Mouse (Mus musculus) spleen, postnatal 14 days (tissue): ENCODE results near the gene Ntpcr.

Source experiments
- DNase-seq, 2 experiments: peaks; one replicate each; pipeline ENCODE4 v3.0.0; 2021 to 2022; ENCODE audit warnings: low spot score in 2 of 2

Gene Ntpcr

DNA sequence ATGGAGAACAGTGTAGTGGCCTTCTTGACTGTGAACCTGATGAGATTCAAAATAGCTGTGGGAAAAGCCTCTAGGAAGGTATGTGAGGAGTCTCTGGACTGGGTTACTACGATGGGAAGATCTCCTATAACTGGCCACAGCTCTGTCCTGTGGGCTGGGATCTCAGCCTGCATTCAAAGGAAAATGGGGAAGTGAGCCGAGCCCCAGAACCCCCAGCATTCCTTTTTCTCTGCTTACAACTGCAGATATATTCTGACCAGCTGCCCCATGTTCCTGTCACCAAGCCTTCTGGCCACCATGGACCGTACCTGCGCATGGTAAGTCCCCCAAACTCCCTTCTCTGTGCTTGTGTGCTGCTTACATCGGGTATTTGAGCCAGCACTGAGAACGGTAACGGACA, at the start of gene Ntpcr:
Gene Ntpcr, plus strand, starts transcription at position 218 of the 400 bp plus-strand sequence.
- no peak for DNase-seq

DNA sequence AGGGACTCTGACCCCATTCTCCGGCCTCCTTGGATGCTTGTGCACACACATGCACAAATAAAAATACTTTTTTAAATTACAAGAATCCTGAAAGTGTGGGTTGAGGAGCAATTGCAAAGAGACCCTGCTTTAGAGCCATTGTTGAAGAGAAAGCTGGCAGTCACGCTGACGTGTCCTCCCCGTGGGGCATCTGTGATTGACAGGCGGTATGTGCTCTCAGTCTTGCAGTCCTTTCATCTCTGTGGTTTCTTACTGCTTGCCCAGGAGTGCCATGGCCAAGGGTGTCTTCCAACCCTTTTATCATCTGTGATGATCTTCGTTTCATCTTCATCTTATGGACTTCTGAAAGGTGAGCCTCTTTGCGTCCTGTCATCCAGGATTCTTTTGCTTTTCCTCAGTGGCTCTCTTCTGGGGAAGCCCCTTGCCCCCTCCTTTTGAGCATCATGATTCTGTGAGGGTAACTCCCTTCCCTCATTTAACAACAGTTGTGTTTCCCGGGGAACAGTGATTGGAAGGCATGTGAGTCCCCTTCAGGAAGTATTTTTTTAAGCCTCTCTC, 48.8 kb upstream of the Ntpcr start:
- DNase-seq: no peak

DNA sequence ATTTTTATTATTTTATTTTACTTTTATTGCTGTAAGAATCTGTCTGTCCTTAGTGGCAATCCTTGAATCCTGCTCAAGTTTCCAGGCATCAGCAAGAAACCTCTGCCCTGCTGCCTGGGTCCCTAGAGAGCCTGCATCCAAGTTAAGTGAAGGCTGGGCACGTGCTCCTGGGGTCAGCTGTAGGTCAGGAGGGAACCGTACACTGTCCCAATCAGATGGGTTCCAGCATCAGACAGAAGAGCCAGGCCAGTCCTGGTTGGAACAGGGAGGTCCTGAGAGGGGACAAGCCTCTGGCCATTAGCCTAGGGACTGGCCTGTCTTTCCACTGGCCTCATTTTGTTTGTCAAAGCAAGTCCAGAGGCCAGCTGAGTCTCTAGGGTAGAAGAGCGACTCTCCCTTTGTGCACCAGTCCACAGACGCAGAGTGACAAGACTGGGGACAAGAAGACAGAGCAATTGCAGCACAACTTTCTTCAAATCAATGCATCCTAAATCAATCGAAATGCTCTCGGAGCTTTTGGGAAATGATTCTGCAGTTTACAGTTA, 44.5 kb upstream of the Ntpcr start:
- no peak for DNase-seq

DNA sequence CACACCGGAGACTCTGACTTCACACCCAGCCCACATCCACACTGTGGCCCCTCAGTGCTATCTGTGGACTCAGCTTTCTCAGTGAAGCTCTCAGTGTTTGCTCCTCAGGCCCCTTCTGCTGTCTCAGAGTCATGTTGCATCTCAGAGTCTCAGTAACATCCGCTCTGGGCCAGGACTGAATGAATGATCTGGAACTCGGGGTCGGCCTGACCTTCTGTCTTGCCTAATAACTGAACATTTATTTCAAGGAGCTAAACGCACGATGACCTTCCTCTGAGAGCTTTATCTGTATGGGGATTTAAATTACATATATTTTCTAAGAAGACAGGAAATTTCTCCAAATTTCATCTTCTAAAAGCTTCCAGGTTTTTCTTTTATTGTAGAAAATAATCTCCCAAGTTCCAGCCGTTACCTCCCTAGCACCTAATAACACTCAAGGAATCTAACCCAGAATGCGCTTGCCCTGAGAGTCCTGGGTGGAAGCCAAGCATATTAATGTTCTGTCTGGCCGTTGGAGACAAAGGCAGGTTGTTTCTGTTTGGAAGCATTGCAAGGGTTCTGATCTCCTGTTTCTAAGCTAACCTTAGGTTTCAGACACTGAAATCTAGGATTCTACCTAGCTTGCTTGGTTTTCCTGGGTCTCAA, 43.4 kb upstream of the Ntpcr start:
- no peak for DNase-seq

DNA sequence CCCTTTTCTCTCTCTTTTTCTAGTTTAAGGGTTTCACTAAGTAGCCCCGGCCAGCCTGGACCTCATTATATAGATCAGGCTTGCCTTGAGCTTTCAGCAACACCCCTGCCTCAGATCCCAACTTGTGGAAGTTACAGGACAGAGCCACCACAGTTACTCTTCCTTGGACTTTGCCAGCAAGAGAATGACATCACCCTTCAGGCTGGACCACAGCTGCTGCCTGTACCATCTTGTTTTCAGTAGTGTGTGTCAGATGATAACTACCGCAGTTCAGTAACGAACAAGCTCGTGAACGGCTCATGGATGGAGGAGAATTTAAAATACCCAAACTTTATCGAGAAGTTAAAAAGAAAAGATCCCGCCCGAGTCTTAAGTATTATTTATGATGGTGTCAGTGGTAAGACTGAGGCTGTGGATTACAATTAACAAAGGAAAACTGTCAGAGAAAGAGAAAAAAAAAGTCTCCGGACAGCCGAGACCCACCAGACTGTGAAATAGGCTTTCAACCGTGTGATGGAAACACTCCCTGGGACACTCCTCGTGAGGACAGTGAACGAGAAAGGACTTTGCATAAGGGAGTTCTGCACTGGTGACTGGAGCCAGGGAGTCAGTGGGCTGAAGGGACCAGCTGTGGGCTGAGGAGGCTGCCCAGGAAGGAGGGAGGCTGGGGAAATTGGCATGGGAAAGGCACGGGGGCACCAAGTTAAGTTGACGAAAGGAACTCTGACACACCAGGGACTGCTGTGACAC, 39.4 kb upstream of the Ntpcr start:
- no peak for DNase-seq

DNA sequence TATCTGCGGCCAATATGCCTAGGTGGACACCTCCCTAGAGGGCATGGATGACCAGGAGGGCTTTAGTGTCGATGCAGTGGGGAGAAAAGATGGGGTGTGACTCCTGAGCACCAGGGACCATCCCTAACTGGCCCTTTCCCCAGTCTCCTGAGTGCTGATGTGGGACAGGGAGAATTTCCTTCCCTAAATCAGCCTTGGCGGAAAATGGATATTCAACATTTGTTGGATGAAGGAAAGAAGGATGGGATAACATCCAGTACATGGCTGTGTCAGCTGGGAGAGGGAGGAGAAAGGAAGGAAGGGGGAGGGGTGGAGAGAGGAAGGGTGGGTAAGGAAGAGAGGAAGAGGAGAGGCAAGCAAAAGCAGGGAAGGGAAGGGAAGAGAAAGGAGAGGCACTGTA, 38.8 kb upstream of the Ntpcr start:
- no peak for DNase-seq

DNA sequence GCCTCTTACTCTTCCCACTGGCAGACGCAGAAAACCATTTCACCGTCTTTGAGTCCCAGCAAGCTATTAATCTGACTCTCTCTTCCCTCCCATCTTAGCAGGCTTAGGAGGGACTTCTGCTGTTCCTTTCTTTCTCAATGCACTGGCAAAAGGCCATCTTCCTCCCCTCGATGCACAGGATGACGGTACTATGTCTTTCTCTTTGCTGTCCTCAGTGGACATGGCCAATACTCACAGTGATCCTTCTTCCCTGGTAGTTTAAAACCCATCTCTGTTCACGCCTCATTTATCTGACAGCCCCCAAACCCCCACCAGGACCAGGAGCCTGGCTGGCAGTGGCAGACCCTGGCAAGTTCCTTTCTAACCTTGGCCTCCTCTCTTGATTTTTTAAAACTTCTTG, 37.3 kb upstream of the Ntpcr start:
- no peak for DNase-seq

DNA sequence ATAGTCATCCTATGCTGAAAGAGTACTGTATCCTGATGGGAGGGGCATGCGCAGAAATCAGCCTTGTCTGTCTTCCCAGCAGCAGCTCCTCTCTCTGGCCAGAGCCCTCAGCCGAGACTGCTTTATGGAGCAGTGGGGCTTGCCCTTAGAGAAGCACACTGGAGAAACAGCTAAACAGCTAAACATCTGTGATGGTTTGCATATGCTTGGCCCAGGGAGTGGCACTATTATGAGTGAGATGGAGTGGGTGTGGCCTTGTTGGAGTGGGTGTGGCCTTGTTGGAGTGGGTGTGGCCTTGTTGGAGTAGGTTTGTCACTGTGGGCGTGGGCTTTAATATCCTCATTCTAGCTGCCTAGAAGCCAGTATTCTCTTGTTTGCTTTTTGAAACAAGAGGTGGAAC, 36.6 kb upstream of the Ntpcr start:
- DNase-seq: no peak

DNA sequence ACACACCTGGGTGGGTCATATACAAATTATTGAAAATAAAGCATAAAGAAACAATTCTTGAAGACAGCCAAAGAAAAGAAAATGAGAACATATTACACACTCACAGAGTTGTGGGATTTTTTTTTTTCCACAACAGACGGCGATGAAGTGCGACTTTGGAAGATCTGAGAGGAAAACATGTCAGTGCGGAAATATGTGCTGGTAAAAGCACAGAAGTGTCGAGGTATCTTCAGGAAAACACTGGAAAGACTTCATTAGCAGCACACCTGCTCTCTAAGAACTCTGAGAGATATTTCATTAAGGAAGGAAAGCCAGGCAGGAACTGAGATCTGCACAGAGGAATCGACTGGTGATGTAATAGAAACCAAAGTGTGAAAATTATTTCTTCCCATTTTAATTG, 33.8 kb upstream of the Ntpcr start:
- DNase-seq: no peak

DNA sequence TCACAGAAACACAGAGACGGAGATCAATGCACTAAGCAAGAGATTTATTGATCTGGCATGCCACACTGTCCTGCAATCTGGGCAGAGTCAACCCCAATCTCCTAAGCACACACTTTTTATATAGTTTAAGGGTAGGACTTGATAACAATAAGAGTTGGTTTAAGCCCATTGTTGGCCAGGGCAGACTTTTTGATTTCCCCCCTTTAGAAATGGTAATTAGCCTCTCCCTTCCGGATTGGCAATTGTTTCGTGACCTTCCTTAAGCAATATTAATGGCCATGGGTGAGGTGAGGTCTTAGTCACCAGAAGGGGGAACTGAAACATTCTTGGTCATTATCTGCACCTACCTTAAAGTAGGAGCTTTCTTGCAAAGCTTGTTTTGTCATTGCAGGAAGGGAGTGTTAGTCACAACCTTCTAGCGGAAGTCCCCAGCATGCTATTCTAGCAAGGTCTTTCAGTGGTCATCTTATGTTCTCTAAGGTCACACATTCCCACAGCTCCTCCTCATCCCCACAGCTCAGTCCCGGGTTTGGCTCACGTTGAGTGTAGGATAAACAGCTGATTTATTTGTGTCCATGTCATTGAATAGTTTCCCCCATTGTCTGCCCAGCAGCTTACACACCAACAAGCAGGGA, 30.3 kb upstream of the Ntpcr start:
- no peak for DNase-seq

DNA sequence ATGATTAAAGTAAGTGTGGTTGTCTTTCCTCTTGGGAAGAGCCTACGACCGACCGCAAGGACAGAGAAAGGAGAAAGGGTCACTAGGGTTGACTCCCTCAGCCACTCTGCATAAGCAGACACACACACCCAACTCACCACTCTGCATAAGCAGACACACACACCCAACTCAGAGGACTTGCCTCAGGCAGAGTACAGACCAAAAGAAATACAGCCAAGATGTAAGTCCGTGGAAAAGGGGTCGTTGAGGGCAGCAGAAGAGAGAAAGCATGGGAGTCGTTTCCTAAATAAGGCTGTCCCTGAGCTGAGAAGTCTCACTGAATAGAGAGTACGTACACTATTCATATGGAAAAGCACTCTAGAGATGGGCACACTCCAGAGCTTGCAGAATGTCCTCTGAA, 29.4 kb upstream of the Ntpcr start:
- DNase-seq: no peak

DNA sequence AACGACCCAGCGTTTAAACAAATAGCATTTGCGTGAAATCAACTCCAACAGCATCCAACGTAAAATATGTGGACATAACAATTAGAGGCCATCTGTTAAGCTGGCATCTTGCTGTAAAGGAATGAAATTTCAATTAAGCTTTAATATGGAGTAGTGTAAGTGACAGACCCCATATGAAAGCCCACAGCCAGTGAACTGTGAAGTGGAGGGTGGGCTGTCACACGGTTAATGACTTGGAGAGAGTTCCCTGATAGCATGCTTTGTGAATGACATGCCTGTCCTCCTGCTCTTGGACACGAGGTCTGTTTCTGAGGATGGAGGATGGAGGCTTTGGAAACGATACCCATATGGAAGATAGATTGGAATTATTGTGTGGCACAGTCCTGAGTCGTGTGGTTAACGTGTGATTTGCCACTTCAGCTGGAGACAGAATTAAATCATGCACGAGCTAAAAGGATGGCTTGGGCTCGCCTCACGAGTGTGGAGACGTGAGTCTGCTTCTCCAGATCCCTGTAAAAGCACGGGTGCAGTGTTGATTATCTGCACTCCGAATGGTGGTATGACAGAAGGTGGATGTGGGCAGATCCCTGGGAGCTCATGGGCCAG, 26.8 kb upstream of the Ntpcr start:
- no peak for DNase-seq

DNA sequence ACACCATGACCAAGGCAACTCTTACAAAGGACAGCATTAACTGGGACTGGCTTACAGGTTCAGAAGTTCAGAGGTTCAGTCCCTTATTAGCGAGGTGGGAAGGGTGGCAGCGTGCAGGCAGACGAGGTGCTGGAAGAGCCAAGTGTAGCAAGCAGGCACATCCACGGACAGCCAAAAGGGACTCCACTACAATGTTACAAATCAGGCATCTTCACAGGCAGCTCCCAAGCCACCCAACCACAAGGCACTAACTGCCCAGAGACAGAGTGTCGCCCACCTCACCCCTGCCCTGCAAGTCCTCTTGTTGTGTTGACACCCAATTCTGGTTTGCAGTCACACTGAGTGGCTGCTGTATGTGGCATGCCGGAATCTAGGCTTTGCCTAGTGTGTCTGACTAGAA, 25.3 kb upstream of the Ntpcr start:
- DNase-seq: no peak

DNA sequence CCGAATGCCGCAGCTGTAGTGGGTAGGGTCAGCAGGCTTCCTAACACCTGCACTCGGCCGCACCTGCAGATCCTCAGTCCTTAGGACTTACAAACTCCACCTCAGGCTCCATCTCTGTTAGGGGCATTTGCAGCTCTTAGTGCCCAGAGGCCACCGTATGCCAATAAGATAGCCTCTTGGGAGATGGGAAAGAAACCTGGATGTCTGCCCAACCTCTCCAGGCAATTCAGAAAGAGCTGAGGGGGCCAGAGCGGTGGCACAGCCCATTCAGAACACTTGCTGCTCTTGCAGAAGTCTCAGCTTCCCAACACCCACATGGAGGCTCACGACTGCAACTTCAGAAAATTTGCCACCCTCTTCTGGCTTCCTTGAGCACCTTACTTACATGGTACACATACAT, 23.9 kb upstream of the Ntpcr start:
- DNase-seq: no peak

DNA sequence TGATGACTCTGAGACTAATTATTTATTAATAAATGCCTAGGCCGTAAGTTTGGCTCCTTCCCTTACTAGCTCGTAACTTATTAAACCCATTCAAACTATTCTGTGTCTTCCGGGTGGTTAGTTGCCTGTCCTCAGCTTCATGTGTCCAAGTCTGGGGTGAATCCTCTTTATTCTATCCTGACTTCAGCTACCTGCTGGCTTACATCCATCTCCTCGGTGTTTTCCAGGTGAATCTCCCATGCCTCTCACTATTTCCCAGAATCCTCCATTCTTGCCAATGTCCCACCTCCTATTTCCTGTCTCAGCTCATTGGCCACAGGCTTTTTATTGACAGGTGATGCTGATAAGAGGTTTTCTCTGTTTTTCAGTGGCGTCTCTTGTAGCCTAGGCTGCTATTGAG, 20.6 kb upstream of the Ntpcr start:
- DNase-seq: no peak

DNA sequence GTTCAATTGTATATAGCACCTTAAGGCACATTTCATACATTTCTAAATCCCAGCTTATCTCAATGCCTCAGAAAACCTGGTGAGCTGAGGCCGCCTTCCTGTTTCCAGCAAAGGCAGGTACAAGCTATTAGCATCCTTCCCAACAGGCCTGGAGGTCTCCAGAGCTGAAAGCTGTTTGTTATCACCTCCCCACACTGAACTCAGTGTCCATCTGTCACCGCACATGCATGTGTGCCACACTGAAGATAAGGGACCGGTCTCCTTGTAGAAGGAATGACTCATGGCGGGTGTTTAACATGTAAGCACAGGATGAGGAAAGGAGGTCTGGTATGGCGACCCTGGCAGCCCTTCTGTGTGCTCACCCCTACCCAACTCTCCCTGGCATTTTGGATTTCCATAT, 18.2 kb upstream of the Ntpcr start:
- DNase-seq: no peak

DNA sequence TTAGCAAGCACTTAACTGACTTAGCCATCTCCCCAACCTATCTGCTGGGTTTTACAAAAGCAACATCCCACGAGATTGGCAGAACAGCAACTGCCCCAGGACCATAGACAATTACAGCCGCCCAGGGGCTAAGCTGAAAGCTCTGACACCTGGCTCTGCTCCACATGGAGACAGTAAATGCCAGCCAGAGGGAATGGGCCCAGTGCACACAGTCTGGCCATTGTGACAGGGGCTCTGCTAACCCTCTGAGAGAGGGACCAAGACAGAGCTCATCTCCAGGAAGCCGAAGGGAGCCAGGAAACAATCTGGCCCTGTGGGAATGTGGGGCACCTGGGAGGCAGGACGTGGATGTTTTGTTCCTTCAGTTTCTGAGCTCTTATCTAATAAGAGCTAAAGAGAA, 13.6 kb upstream of the Ntpcr start:
- DNase-seq: no peak

DNA sequence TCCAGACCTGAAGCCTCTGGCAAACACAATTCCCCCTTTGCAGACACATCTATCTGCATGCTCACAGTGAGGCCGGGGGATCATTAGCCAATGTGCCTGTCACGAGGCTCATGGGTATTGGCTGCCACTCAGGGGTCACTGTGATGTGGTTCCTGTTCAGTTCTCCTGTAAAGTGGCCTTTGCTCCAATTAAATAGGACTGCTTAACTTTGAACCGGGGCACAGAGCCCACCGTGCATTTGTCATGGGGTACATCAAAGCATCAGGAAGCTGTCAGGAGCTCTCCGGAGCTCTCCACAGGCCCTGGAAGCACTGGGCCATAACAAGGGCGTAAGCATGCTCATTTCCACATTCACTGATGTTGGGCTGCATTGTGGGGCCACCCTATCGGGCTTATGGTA, 13.2 kb upstream of the Ntpcr start:
- no peak for DNase-seq

DNA sequence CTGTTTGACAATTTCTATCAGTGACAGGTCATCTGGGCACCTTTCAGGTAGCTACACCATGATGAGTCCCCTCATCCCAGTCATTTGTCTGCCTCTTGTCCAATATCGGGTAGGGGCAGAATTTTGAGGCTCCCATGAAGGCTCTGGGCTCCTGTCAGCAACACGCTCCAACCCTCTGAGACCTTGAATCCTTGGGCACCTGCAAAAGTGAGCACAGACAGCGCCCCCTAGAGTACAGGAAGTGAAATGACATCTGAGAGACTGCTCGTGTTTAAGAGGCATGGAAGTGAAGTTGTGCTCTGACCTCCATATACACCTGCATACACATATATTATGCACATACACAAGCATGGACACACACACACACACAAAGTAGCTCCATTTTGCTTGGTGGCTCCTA, 10.8 kb upstream of the Ntpcr start:
- no peak for DNase-seq

DNA sequence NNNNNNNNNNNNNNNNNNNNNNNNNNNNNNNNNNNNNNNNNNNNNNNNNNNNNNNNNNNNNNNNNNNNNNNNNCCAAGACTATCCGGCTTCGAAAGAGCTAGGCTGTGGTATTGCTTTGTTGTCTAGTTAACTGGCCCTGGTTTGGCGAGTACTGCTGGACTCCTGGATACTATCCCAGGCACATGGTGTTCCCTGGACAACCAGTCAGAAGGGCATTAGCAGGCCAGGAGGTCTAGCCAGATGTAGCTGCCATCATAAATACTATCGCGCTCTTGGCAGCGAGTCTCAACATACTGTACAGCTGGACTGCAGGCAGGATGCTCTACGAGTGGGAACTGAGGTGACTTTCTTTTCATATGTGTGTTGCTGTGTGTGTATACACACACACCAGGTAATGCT, 7.1 kb upstream of the Ntpcr start:
- no peak for DNase-seq

DNA sequence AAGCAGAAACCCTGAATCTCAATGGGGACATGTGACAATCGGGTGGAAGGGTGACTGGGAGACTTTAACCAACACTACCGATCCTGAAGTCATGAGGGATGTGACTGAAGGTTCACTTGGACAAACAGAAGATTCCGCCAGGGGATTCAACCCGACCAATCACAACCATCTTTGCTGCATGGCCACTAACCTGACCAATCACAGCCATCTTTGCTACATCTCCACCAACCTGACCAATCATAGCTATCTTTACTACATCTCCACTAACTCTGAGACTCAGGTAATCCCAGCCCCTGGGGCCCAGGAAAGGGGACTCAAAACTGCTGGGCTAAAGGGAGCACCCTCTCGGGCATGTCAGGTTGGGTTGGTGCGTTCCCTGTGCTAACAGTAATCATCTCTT, 6.3 kb upstream of the Ntpcr start:
- DNase-seq: no peak
